Mouse (Mus musculus) brain, embryonic 14.5 days (tissue): Measurements from ENCODE around the gene Uchl3. TPM values are rescaled to one million over a fixed set of nuclear protein-coding genes. Genes with fewer than 3 reads are reported as not detected.

Experiments used
- DNase-seq: peaks from one replicate; pipeline ENCODE4 v3.0.0-alpha.2; 2011; ENCODE audit warnings: low read depth
- CTCF ChIP-seq: fragments of 200-500 bp; IDR thresholded peaks from 2 replicates; pipeline ENCODE4 v1.5.1; 2012; ENCODE audit warnings: inconsistent platforms, mild to moderate bottlenecking, moderate library complexity, borderline replicate concordance; ENCODE audit not compliant: insufficient read depth, insufficient read length; ENCODE audit errors: extremely low read depth
- POLR2A ChIP-seq: fragments of 200-500 bp; IDR thresholded peaks from 2 replicates; pipeline ENCODE4 v1.6.1; 2012; ENCODE audit warnings: mild to moderate bottlenecking, inconsistent platforms, borderline replicate concordance; ENCODE audit not compliant: poor library complexity, insufficient read depth, insufficient read length, severe bottlenecking; ENCODE audit errors: extremely low read depth
- polyA plus RNA-seq: library from polyadenylated mRNA; depleted of rRNA; stranded (reverse); fragments of >200 nt; gene quantifications from 2 replicates; pipeline ENCODE4 v1.2.3, GENCODE M21; 2012; rRNA removed

The Uchl3 gene
- polyA plus RNA-seq = 126 and 141 TPM in 2 replicates

GRCm38 (mm10) chr14:101653581-101654525 is at the start of gene Uchl3:
TSS of gene Uchl3 (plus strand) at chr14:101653967.
- peak; percentile 75 for TF ChIP-seq POLR2A
- TF ChIP-seq CTCF = peak; percentile 97
- peak; percentile 97 for DNase-seq

GRCm38 (mm10) chr14:101605843-101606242 is 47.9 kb upstream of the Uchl3 start:
- peak; percentile 35 for DNase-seq
- TF ChIP-seq CTCF (no peak), POLR2A (no peak)

- no peak for TF ChIP-seq POLR2A
- no peak for TF ChIP-seq CTCF
- DNase-seq = peak; percentile 66
Observed at GRCm38 (mm10) chr14:101607631-101608518, 45.9 kb upstream of the Uchl3 start.

GRCm38 (mm10) chr14:101608519-101609368 is 45.0 kb upstream of the Uchl3 start, which contains the start of gene Tbc1d4:
TSS of gene Tbc1d4 (minus strand) at chr14:101609191.
- DNase-seq = peak; percentile 91
- TF ChIP-seq CTCF = peak; percentile 56
- 0 out of 2 replicates have a peak, but pooled peaks have one; percentile 16 for TF ChIP-seq POLR2A

GRCm38 (mm10) chr14:101610701-101611100 is 43.1 kb upstream of the Uchl3 start:
- DNase-seq = no peak
- TF ChIP-seq POLR2A (no peak), CTCF (no peak)

- peak; percentile 9 for DNase-seq
- TF ChIP-seq POLR2A (no peak), CTCF (no peak)
Observed at GRCm38 (mm10) chr14:101613206-101613605, 40.6 kb upstream of the Uchl3 start.

- DNase-seq = no peak
- TF ChIP-seq POLR2A = no peak
- no peak for TF ChIP-seq CTCF
Observed at GRCm38 (mm10) chr14:101616178-101616577, 37.6 kb upstream of the Uchl3 start.

- no peak for TF ChIP-seq POLR2A
- DNase-seq = no peak
Observed at GRCm38 (mm10) chr14:101617680-101618079, 36.1 kb upstream of the Uchl3 start.

GRCm38 (mm10) chr14:101630548-101630947 is 23.2 kb upstream of the Uchl3 start:
- TF ChIP-seq POLR2A (no peak), CTCF (no peak)
- no peak for DNase-seq

GRCm38 (mm10) chr14:101635765-101636164 is 18.0 kb upstream of the Uchl3 start:
- no peak for TF ChIP-seq POLR2A
- TF ChIP-seq CTCF = peak; percentile 18; the same call in 1 of the 2 replicates

More at GRCm38 (mm10) chr14:101635765-101636164, 18.0 kb upstream of the Uchl3 start:
- no peak for DNase-seq
